14 mouse cellular contexts compared by ENCODE assay signal in the genomic region with DNA sequence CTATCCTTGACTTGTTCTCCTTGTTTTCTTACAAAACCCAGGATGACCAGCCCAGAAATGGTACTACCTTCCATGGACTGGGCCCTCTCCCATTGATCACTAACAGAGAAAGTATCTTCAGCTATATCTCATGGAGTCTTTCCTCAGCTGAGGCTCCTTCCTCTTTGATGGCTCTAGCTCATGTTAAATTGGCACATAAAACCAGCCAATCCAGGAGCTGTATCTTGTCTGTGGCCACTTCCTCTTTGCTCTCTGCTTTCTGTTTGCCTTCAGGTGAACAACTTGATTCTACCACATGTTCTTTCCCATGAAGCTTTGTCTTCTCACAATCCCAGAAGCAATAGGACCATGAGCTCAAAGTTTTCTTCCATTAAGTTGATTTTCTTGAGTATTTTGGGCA.
"Had no signal": no experiment of that assay in that cellular context is flagged by ENCODE, and none has a peak within 500 bp of the region (broad histone marks: within the 10 kb centered on the region; RNA-seq: fewer than 3 reads in every experiment).

No protein-coding gene starts in this region.

- ATAC-seq: hindbrain, postnatal 0 days; intestine, embryonic 16.5 days had no signal

- DNase-seq: gastrocnemius, adult 2 months; gastrocnemius, postnatal 10 days; gastrocnemius, postnatal 25 days; heart, adult 2 months; heart, postnatal 14 days; heart, postnatal 36 days; kidney, adult 11 months; kidney, adult 2 months; kidney, postnatal 10 days; kidney, postnatal 25 days; kidney, postnatal 4 days; liver had no signal
